Comparison of ENCODE assay signal across 8 mouse cellular contexts in the genomic region with DNA sequence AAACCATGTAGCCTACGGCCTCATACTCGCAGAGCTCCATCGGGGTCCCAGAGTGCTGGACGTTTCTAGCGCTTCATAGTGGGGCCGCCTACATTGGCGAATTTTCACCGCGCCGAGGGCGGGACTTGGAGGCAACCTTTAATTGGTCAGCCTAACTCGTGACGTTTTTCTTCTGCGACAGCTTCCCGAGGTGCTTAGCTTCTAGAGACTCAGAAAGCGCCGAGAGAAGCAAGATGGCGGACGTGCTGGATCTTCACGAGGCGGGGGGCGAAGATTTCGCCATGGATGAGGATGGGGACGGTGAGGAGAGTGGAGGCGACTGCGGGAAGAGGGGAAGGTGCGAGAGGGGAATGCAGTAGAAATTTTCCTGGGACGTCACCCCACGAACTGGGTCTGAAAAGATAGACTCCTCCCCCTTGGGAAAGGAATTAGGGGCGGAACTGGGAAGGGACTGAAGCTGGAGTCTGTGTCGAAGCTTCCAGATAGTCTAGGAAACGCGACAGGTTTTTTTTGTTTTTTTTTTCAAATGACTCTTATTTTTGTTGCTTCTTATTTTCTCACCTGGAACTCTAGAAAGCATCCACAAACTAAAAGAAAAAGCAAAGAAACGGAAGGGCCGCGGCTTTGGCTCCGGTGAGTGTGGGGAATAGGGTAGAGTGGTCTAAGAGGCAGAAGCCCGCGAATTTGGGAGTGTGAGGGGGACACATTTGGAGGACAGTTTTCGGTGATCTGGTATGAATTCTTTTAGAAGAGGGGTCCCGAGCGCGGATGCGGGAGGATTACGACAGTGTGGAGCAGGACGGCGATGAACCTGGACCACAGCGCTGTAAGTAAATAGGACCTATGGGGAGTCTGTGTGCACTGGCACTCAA. TPM values are rescaled to one million over a fixed set of nuclear protein-coding genes. Genes with fewer than 3 reads are reported as not detected.
DNase-seq lines count a peak whose midpoint lies in the region; ATAC-seq lines count a peak whose summit lies in the region.

Gene Rbm8a, plus strand, starts transcription at position 205 of the 872 bp plus-strand sequence.

- intact Hi-C loops in gastrocnemius, postnatal 14 days (cut with DNase I; ENCODE audit: low total_unique reads) = loop anchor here (5.0 kb wide), 1 partner anchor 33 kb away; the partner anchor contains the start of gene Ankrd34a
- intact Hi-C loops in left cerebral cortex, postnatal 10 days (cut with DNase I) = no loop called here

- ATAC-seq in inflammation-experienced regulatory T-cells, adult 6 months = peak; percentile 98
- ATAC-seq in megakaryocyte-erythroid progenitor cell, adult 5-6 weeks (replicated peaks; ENCODE audit: low FRiP score, low TSS enrichment, poor library complexity, severe bottlenecking) = peak; percentile 95

- peak; percentile 96 to 99 for DNase-seq in adrenal gland, adult (ENCODE audit: inconsistent age in 2 of 2, low spot score in 1 of 2)
- peak; percentile 100 for DNase-seq in embryo, embryonic 10.5 days (ENCODE audit: low spot score)
- peak; percentile 94 for DNase-seq in gastrocnemius, postnatal 14 days
- peak; percentile 97 for DNase-seq in left cerebral cortex, postnatal 10 days (ENCODE audit: extremely low spot score in 1 of 2, low spot score in 2 of 2)
- DNase-seq in right cerebral cortex, postnatal 25 days = peak; percentile 95
- DNase-seq in urinary bladder, postnatal 4 days (ENCODE audit: low spot score in 2 of 2) = peak; percentile 93 to 94

RNA-seq across cellular contexts. Expression of gene Rbm8a, which starts in this region (rescaled TPM):
- 10 to 100 TPM; 36.6 to 44.1 TPM for total RNA-seq in gastrocnemius, postnatal 14 days (2021)
- 100 to 1,000 TPM; 102 to 149 (median 134) TPM for polyA plus RNA-seq in inflammation-experienced regulatory T-cells, adult 6 months (2017; shearing (Covaris generic))
- 10 to 100 TPM; 48.0 to 54.2 TPM for total RNA-seq in left cerebral cortex, postnatal 10 days (2021)
- 174 and 189 TPM in 2 replicates for total RNA-seq in megakaryocyte-erythroid progenitor cell, adult 5-6 weeks (2014; fragmentation: Nextera tagmentation)
- total RNA-seq in megakaryocyte-erythroid progenitor cell, adult 5-6 weeks (2017) = 95.5 and 108 TPM in 2 replicates

Comparison
In these comparisons a context has a peak if more than half of its experiments do, and no peak if none do; other contexts are left out.
1. Peak in every context shown above with its lines: DNase-seq and ATAC-seq.